Mouse (Mus musculus): ENCODE results near the gene Pitx2.
A peak's percentile ranks its signal among the peaks of the same experiment; 100 is the strongest.

The Pitx2 gene

GRCm38 (mm10) chr3:129216911-129217561 is 17.4 kb downstream of the Pitx2 start:
- no peak for DNase-seq (ENCODE audit: low read depth, low spot score)

GRCm38 (mm10) chr3:129217862-129218370 is 18.2 kb downstream of the Pitx2 start:
- DNase-seq (ENCODE audit: low read depth, low spot score): no peak

- DNase-seq (ENCODE audit: low read depth, low spot score): no peak
Measured at GRCm38 (mm10) chr3:129218371-129218921, 18.8 kb downstream of the Pitx2 start.

GRCm38 (mm10) chr3:129220086-129220670 is 20.5 kb downstream of the Pitx2 start:
- DNase-seq (ENCODE audit: low read depth, low spot score): no peak

GRCm38 (mm10) chr3:129220681-129221379 is 21.2 kb downstream of the Pitx2 start:
- DNase-seq (ENCODE audit: low read depth, low spot score): no peak

- DNase-seq (ENCODE audit: low read depth, low spot score): no peak
Measured at GRCm38 (mm10) chr3:129221380-129222260, 21.9 kb downstream of the Pitx2 start.

- DNase-seq (ENCODE audit: low read depth, low spot score): no peak
Measured at GRCm38 (mm10) chr3:129222448-129223290, 23.0 kb downstream of the Pitx2 start.

GRCm38 (mm10) chr3:129223401-129223800 is 23.7 kb downstream of the Pitx2 start:
- DNase-seq (ENCODE audit: low read depth, low spot score): no peak

GRCm38 (mm10) chr3:129223964-129224805 is 24.5 kb downstream of the Pitx2 start:
- no peak for DNase-seq (ENCODE audit: low read depth, low spot score)

- DNase-seq (ENCODE audit: low read depth, low spot score): no peak
Measured at GRCm38 (mm10) chr3:129224806-129225576, 25.3 kb downstream of the Pitx2 start.

- no peak for DNase-seq (ENCODE audit: low read depth, low spot score)
Measured at GRCm38 (mm10) chr3:129225577-129226289, 26.1 kb downstream of the Pitx2 start.

- DNase-seq (ENCODE audit: low read depth, low spot score): no peak
Measured at GRCm38 (mm10) chr3:129226681-129227080, 27.0 kb downstream of the Pitx2 start.

- DNase-seq (ENCODE audit: low read depth, low spot score): no peak
Measured at GRCm38 (mm10) chr3:129227331-129227730, 27.7 kb downstream of the Pitx2 start.

GRCm38 (mm10) chr3:129238010-129238409 is 38.3 kb downstream of the Pitx2 start:
- DNase-seq (ENCODE audit: low read depth, low spot score): no peak

- peak; percentile 69 for DNase-seq (ENCODE audit: low read depth, low spot score)
Measured at GRCm38 (mm10) chr3:129238664-129239258, 39.1 kb downstream of the Pitx2 start.

- no peak for DNase-seq (ENCODE audit: low read depth, low spot score)
Measured at GRCm38 (mm10) chr3:129250997-129251396, 51.3 kb downstream of the Pitx2 start.

- peak; percentile 33 for DNase-seq (ENCODE audit: low read depth, low spot score)
Measured at GRCm38 (mm10) chr3:129254246-129254645, 54.6 kb downstream of the Pitx2 start.

- no peak for DNase-seq (ENCODE audit: low read depth, low spot score)
Measured at GRCm38 (mm10) chr3:129256283-129256682, 56.6 kb downstream of the Pitx2 start.
